Mouse (Mus musculus) embryonic facial prominence, embryonic 12.5 days (tissue): Measurements from ENCODE around the gene Krt15. TPM values are rescaled to one million over a fixed set of nuclear protein-coding genes. Genes with fewer than 3 reads are reported as not detected.

Source experiments
- polyA plus RNA-seq: library from polyadenylated mRNA; unstranded; fragments of >200 nt; fragmentation: Nextera tagmentation; extraction: Ambion mirVana; gene quantifications from 2 replicates; pipeline ENCODE4 v1.2.1, GENCODE M21; 2016

The Krt15 gene
- polyA plus RNA-seq, 1 experiment from 2014 or later, result 93.1 TPM

Other genes with a start within 250 kb of the Krt15 start
- gene Krtap31-1, start 228.0 kb downstream of the Krt15 start, polyA plus RNA-seq, result not detected in 2 replicates
- gene Gm11565, start 221.2 kb downstream of the Krt15 start, polyA plus RNA-seq, result not detected in 2 replicates
- gene Krtap31-2, start 199.6 kb downstream of the Krt15 start, polyA plus RNA-seq, result not detected in 2 replicates
- gene Krtap9-5, start 187.5 kb downstream of the Krt15 start, polyA plus RNA-seq, result not detected in 2 replicates
- gene Krtap29-1, start 156.9 kb downstream of the Krt15 start, polyA plus RNA-seq, result not detected in 2 replicates
- not detected in 2 replicates for gene Krtap16-1, start 149.3 kb downstream of the Krt15 start, polyA plus RNA-seq
- gene Krtap17-1, start 141.9 kb downstream of the Krt15 start, polyA plus RNA-seq, result 0.29 TPM in 1 of 2 replicates, not detected in the other
- gene Krt33a, start 119.7 kb downstream of the Krt15 start, polyA plus RNA-seq, result 0.15 TPM in 1 of 2 replicates, not detected in the other
- 0.23 and 0.40 TPM in 2 replicates for gene Krt33b, start 106.1 kb downstream of the Krt15 start, polyA plus RNA-seq
- not detected in 2 replicates for gene Krt34, start 94.4 kb downstream of the Krt15 start, polyA plus RNA-seq
- not detected in 2 replicates for gene Krt31, start 85.4 kb downstream of the Krt15 start, polyA plus RNA-seq
- gene Krt32, start 47.7 kb downstream of the Krt15 start, polyA plus RNA-seq, result not detected in 2 replicates
- gene Krt35, start 39.7 kb downstream of the Krt15 start, polyA plus RNA-seq, result not detected in 2 replicates
- 0.09 TPM in 1 of 2 replicates, not detected in the other for gene Krt36, start 30.3 kb downstream of the Krt15 start, polyA plus RNA-seq
- not detected in 2 replicates for gene Krt13, start 14.4 kb downstream of the Krt15 start, polyA plus RNA-seq
- gene Krt19, start 12.7 kb upstream of the Krt15 start, polyA plus RNA-seq, result 17.6 and 19.9 TPM in 2 replicates
- not detected in 2 replicates for gene Krt9, start 57.3 kb upstream of the Krt15 start, polyA plus RNA-seq
- gene Krt14, start 71.6 kb upstream of the Krt15 start, polyA plus RNA-seq, result 110 and 120 TPM in 2 replicates
- gene Krt16, start 113.0 kb upstream of the Krt15 start, polyA plus RNA-seq, result not detected in 2 replicates
- gene Krt17, start 125.1 kb upstream of the Krt15 start, polyA plus RNA-seq, result 8.1 and 12.4 TPM in 2 replicates
- gene Krt42, start 133.9 kb upstream of the Krt15 start, polyA plus RNA-seq, result not detected in 2 replicates
- 1,469 and 1,519 TPM in 2 replicates for gene Eif1, start 184.0 kb upstream of the Krt15 start, polyA plus RNA-seq
- gene Gast, start 198.5 kb upstream of the Krt15 start, polyA plus RNA-seq, result not detected in 2 replicates
- gene Hap1, start 220.2 kb upstream of the Krt15 start, polyA plus RNA-seq, result 10.6 and 13.4 TPM in 2 replicates